Mouse (Mus musculus): Measurements from ENCODE around the gene Kif21b. TPM values are rescaled to one million over a fixed set of nuclear protein-coding genes. Genes with fewer than 3 reads are reported as not detected.

The Kif21b gene
- polyA plus RNA-seq (2016; fragmentation: Nextera tagmentation; extraction: Ambion mirVana) = 10.6 and 11.4 TPM in 2 replicates

DNA sequence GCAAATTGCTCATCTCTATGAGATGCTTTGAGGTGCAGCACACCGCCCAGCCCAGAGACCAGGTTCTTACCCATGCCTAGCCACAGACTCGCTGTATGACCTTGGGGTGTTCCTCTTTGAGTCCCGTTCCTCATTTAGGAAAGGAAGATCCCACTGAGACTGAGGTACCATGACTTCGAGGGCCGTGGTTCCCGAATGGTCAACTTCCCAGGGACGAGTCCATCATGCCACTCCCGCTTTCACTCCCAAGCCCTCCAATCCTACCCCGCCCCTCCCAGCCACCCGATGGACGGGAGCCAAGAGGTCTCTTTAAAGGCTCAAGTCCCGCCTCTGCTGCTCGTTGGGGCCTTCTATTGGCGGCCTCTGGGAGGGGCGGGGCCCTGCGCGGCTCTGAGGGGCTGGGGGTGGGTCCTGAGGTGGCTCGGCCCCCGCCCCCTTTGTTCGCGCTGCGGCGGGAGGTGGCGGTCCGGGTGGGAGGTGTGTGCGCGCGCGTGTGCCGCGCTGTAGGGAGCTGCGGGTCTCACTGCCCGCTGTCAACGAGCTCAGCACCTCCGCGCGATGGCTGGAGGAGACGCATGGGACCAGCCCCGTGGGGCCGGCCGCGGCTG is at the start of gene Kif21b:
Kif21b (plus strand) TSS at position 439 of the 608 bp plus-strand sequence.
- peak within 1 kb of the TSS; percentile 88 for H3K4me2 ChIP-seq
- H3K27ac ChIP-seq = peak within 1 kb of the TSS; percentile 77
- 2% methylated on average over 42 of the region's 42 CpGs for WGBS
- peak within 1 kb of the TSS; percentile 82 for H3K9ac ChIP-seq (replicated peaks)
- no peaks in the 10 kb centered on the region for H3K36me3 ChIP-seq
- no peaks in the 10 kb centered on the region for H3K27me3 ChIP-seq
- no peaks in the 10 kb centered on the region for H3K9me3 ChIP-seq
- ATAC-seq (ENCODE audit: insufficient number of reproducible peaks, insufficient read depth, low FRiP score, low TSS enrichment, low read depth) = peak; percentile 85
- peaks cover 77% of the 10 kb centered on the region for H3K4me1 ChIP-seq (replicated peaks)
- peak within 1 kb of the TSS; percentile 88 for H3K4me3 ChIP-seq (replicated peaks)

DNA sequence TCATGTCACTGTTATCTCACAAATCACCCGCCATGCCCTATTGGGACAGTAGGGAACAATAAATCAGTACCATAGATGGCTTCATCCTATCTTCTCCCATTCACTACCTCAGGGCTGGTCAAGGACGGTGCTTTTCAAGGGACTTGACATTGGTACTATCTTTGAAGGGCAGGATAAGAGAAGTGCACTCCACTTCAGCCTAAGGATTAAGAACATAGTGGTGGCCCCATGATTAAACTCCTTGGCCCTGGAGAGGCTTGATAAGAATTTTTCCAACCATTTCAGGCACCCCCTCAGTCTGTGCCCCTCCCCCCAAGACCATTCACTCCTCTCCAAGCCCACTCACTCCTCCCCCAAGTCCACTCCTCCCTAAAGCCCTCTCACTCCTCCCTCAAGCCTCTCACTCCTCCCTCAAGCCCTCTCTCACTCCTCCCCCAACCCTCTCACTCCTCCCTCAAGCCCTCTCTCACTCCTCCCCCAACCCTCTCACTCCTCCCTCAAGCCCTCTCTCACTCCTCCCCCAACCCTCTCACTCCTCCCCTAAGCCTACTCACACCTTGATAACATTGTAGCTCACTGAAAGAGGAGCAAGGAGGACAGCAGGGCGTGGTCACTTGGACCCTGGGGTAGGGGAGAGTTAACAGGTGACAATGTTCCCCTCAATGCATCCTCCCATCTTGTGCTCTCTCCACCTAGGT is 45.1 kb upstream of the Kif21b start:
- Histone ChIP-seq H3K4me2 (no peak overlapping the region), H3K9me3 (peaks cover 9% of the 10 kb centered on the region; the same call in 1 of the 2 replicates), H3K36me3 (no peaks in the 10 kb centered on the region), H3K9ac (replicated peaks) (no peak overlapping the region), H3K4me3 (replicated peaks) (no peak overlapping the region), H3K27me3 (no peaks in the 10 kb centered on the region), H3K4me1 (replicated peaks) (no peaks in the 10 kb centered on the region), H3K27ac (no peak overlapping the region)
- ATAC-seq (ENCODE audit: insufficient number of reproducible peaks, insufficient read depth, low FRiP score, low TSS enrichment, low read depth) = no peak
- WGBS = 84% methylated on average over 3 of the region's 3 CpGs

DNA sequence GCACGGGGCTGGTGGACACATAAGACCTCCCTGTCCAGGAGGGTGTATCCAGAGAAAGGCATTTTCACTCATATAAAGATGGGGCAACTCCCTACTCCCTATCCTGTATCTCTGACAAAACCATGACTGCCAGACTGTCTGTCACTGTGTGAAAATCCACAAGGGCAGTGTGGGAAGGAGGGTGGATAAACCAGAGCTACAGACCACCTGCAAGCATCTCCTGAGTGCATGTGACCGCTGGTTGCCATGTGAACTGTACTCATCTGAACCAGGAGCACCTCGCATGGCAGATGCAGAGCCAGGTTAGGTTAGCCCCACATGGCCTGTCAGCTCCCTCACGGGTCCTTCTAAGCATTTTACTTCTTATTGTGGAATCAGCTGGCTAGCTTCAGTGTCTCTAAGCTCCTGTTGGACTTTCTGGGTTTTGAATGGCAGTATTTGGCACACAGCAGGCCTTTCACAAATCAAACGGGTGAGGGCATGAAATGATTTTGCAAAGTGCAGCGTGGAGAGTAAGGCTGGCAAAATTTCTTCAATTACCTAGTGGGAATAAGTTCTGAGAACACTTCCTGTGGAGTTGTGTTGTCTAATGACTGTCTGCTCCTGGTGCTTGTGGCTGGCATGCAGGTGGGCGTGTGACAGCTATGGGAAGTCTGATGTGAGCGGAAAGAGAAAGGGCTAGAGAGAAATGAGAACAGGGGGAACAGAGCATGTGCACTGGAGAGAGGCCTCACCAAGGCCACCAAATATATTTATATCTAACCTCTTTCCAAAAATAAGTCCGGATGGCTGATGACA is 41.6 kb upstream of the Kif21b start:
- no peak for ATAC-seq (ENCODE audit: insufficient number of reproducible peaks, insufficient read depth, low FRiP score, low TSS enrichment, low read depth)
- Histone ChIP-seq H3K4me3 (replicated peaks) (no peak overlapping the region), H3K27me3 (no peaks in the 10 kb centered on the region), H3K4me1 (replicated peaks) (no peaks in the 10 kb centered on the region), H3K9me3 (no peaks in the 10 kb centered on the region), H3K9ac (replicated peaks) (no peak overlapping the region), H3K4me2 (no peak overlapping the region), H3K36me3 (no peaks in the 10 kb centered on the region), H3K27ac (no peak overlapping the region)
- 78% methylated on average over 9 of the region's 9 CpGs for WGBS

DNA sequence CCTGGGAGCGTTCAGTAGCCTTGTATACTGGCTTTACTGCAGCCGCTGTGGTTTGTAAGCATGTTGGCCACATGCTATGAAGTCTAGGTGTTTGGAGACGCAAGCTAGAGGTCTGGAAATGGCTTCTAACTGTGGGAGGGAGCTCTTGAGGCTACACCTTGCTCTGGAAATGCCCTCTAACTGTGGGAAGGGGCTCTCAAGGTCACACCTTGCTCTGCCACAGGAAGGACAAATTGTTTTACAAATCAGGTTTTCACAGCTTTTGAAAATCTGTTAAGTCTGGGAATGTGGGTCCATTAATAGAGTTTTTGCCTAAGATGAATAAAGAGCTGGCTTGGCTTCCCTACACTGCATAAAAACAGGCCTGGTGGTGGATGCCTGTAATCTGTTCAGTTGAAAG is 37.5 kb upstream of the Kif21b start:
- WGBS = 61% methylated on average over 3 of the region's 3 CpGs
- no peaks in the 10 kb centered on the region for H3K9me3 ChIP-seq
- no peak overlapping the region for H3K27ac ChIP-seq
- H3K27me3 ChIP-seq = 0 out of 2 replicates have a peak, but pooled peaks cover 5% of the 10 kb centered on the region
- H3K4me2 ChIP-seq = no peak overlapping the region
- ATAC-seq (ENCODE audit: insufficient number of reproducible peaks, insufficient read depth, low FRiP score, low TSS enrichment, low read depth) = no peak
- no peak overlapping the region for H3K9ac ChIP-seq (replicated peaks)
- no peak overlapping the region for H3K4me3 ChIP-seq (replicated peaks)
- no peaks in the 10 kb centered on the region for H3K4me1 ChIP-seq (replicated peaks)
- no peaks in the 10 kb centered on the region for H3K36me3 ChIP-seq

DNA sequence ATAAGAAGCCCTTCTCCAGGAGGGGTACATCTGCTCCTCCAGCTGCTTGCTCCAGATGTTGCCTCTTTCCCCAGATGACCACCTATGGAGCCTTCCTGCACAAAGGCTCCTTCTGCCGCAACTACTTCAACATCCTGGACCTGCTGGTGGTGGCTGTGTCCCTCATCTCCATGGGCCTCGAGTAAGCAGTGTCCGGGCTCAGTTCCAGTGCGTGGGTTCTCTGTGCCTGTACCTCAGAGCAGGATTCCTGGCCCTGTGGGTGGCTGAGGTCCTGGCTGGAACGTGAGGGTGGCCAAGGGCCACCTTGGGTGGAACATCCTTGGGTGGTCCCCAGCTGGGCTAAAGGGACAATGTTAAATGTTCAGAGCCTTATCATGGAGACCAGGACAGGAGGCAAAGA is 36.4 kb upstream of the Kif21b start:
- Histone ChIP-seq H3K36me3 (no peaks in the 10 kb centered on the region), H3K27me3 (0 out of 2 replicates have a peak, but pooled peaks cover 5% of the 10 kb centered on the region), H3K9me3 (no peaks in the 10 kb centered on the region), H3K9ac (replicated peaks) (no peak overlapping the region), H3K4me1 (replicated peaks) (no peaks in the 10 kb centered on the region), H3K4me3 (replicated peaks) (no peak overlapping the region), H3K4me2 (no peak overlapping the region), H3K27ac (no peak overlapping the region)
- ATAC-seq (ENCODE audit: insufficient number of reproducible peaks, insufficient read depth, low FRiP score, low TSS enrichment, low read depth) = no peak
- 81% methylated on average over 5 of the region's 5 CpGs for WGBS

DNA sequence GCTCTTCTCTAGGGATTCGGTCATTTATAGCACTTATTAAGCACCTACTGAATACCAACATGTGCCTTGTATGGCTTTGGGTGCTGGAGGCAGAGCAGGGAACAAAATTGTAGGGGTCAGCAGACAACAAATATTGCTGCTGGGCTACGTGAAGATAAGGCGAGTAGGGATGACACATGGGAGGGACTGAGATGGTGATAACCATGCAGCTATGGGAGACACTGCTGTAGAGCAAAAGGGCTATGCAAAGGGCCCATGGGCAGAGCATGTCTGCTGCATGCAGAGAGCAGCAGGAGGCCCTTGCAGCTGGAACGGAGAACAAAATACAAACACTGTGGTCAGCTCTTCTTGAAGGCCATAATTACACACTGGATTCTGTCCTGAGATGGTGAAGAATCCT is 29.1 kb upstream of the Kif21b start:
- H3K36me3 ChIP-seq = no peaks in the 10 kb centered on the region
- H3K27ac ChIP-seq = no peak overlapping the region
- 79% methylated on average over 4 of the region's 4 CpGs for WGBS
- H3K27me3 ChIP-seq = no peaks in the 10 kb centered on the region
- H3K9me3 ChIP-seq = no peaks in the 10 kb centered on the region
- no peak overlapping the region for H3K4me2 ChIP-seq
- H3K4me3 ChIP-seq (replicated peaks) = no peak overlapping the region
- H3K9ac ChIP-seq (replicated peaks) = no peak overlapping the region
- no peak for ATAC-seq (ENCODE audit: insufficient number of reproducible peaks, insufficient read depth, low FRiP score, low TSS enrichment, low read depth)
- H3K4me1 ChIP-seq (replicated peaks) = 0 out of 2 replicates have a peak, but pooled peaks cover 4% of the 10 kb centered on the region

DNA sequence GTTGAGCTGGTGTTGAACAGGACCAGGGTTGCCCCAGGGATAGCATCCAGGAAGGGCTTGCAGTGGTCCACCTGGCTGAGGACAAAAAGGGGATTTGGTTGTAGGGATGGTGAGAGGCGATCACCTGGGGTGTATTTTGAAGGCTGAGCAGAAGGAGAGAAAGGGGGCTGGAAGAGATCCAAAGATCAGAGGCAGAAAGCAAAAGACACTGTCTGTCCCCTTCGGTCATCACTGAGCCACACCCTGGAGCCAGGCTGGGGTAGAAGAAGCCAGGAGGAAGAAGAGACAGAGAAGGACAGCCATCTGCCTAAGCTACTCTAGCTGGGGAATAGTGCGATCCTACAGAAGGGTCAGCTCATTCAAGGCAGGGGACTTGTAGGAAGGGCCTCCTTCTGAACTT is 28.6 kb upstream of the Kif21b start:
- WGBS = 69% methylated on average over 3 of the region's 3 CpGs
- H3K4me1 ChIP-seq (replicated peaks) = 0 out of 2 replicates have a peak, but pooled peaks cover 4% of the 10 kb centered on the region
- H3K36me3 ChIP-seq = no peaks in the 10 kb centered on the region
- no peak overlapping the region for H3K4me2 ChIP-seq
- H3K9ac ChIP-seq (replicated peaks) = no peak overlapping the region
- no peak overlapping the region for H3K4me3 ChIP-seq (replicated peaks)
- H3K27me3 ChIP-seq = no peaks in the 10 kb centered on the region
- H3K9me3 ChIP-seq = no peaks in the 10 kb centered on the region
- H3K27ac ChIP-seq = no peak overlapping the region
- ATAC-seq (ENCODE audit: insufficient number of reproducible peaks, insufficient read depth, low FRiP score, low TSS enrichment, low read depth) = no peak

DNA sequence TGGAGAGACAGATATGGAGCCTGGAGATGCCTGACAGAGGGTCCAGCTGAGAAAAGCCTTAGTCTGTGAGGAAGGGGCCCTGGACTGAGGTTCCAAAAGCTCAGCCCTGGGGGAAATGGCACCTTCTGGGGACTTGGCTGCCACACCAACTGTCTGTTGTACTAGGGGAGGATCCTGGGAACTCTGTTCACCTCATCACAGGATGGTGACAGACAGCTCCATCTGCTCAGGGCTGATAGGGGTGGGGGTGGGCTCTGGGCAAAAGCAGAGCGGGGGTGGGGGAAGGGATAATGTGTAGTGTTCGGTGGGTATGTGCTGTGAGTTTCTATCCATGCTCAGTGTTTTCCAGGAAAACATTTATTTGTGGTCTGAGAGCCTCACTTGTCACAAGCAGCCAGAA is 28.2 kb upstream of the Kif21b start:
- Histone ChIP-seq H3K4me3 (replicated peaks) (no peak overlapping the region), H3K4me1 (replicated peaks) (0 out of 2 replicates have a peak, but pooled peaks cover 4% of the 10 kb centered on the region), H3K9ac (replicated peaks) (no peak overlapping the region), H3K36me3 (no peaks in the 10 kb centered on the region), H3K9me3 (no peaks in the 10 kb centered on the region), H3K27me3 (no peaks in the 10 kb centered on the region), H3K4me2 (no peak overlapping the region), H3K27ac (no peak overlapping the region)
- no peak for ATAC-seq (ENCODE audit: insufficient number of reproducible peaks, insufficient read depth, low FRiP score, low TSS enrichment, low read depth)
- 73% methylated on average over 2 of the region's 2 CpGs for WGBS

DNA sequence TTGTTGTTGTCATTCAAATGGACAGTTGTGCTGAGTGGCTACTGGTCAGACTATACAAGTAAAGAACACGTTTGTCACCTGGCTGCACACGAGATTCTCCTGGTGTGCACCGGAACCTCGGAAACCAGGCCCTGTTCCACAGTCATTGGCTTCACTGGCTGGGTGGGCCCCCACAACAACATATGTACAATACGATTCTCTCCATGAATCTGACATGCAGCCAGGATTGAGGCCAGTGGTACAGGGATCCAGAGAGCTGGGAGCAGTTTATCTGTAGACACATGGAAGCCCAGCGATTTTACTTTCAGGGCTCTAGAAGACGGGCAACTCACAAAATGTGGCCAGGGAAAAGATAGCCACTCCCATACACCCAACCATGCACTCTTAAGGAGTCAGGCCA is 27.5 kb upstream of the Kif21b start:
- Histone ChIP-seq H3K36me3 (no peaks in the 10 kb centered on the region), H3K9me3 (no peaks in the 10 kb centered on the region), H3K4me1 (replicated peaks) (0 out of 2 replicates have a peak, but pooled peaks cover 4% of the 10 kb centered on the region), H3K27ac (no peak overlapping the region), H3K4me3 (replicated peaks) (no peak overlapping the region), H3K9ac (replicated peaks) (no peak overlapping the region), H3K27me3 (no peaks in the 10 kb centered on the region), H3K4me2 (no peak overlapping the region)
- ATAC-seq (ENCODE audit: insufficient number of reproducible peaks, insufficient read depth, low FRiP score, low TSS enrichment, low read depth) = no peak
- WGBS = 87% methylated on average over 7 of the region's 7 CpGs

DNA sequence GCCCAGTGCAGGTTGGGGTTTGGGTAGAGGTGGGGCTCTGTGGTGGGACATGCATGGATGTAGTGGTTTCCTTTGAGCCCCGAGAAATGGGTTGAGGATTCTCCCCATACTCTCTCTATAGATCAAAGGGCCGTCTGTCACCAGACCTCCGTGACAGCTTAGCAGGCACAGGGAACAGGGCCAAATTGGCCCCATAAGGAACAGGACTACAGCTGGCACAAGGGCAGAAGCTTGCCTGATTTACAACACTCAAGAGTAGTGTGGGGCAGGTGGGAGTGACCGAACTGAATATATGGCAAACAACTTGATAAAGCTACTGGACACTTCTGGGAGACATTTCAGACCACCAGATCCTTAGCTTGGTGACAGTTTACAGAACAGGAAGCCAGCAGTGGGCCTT is 26.4 kb upstream of the Kif21b start:
- Histone ChIP-seq H3K4me2 (no peak overlapping the region), H3K27me3 (no peaks in the 10 kb centered on the region), H3K9ac (replicated peaks) (no peak overlapping the region), H3K4me3 (replicated peaks) (no peak overlapping the region), H3K36me3 (no peaks in the 10 kb centered on the region), H3K4me1 (replicated peaks) (0 out of 2 replicates have a peak, but pooled peaks cover 4% of the 10 kb centered on the region), H3K9me3 (no peaks in the 10 kb centered on the region), H3K27ac (no peak overlapping the region)
- ATAC-seq (ENCODE audit: insufficient number of reproducible peaks, insufficient read depth, low FRiP score, low TSS enrichment, low read depth) = no peak
- WGBS = 24% methylated on average over 4 of the region's 4 CpGs

DNA sequence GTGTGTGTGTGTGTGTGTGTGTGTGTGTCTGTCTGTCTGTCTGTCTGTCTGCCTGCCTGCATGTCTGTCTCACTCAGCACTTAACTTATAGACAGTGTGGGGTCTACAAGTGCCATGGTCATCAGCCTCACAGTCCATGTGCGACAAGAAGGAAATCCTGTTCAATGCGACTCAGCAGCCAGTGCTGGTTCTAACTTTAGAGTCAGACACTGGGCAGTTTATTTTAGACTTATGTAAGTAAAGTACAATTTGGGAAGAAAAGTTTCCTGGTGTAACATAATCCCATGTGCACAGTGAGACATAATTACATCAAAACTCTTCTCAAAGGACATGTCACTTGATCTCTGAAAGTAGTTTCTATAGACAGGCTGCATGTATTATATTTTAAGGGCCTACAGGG is 21.7 kb upstream of the Kif21b start:
- Histone ChIP-seq H3K4me3 (replicated peaks) (no peak overlapping the region), H3K27me3 (no peaks in the 10 kb centered on the region), H3K27ac (no peak overlapping the region), H3K36me3 (no peaks in the 10 kb centered on the region), H3K9ac (replicated peaks) (no peak overlapping the region), H3K9me3 (no peaks in the 10 kb centered on the region), H3K4me1 (replicated peaks) (0 out of 2 replicates have a peak, but pooled peaks cover 3% of the 10 kb centered on the region), H3K4me2 (no peak overlapping the region)
- no peak for ATAC-seq (ENCODE audit: insufficient number of reproducible peaks, insufficient read depth, low FRiP score, low TSS enrichment, low read depth)
- 88% methylated on average over 2 of the region's 2 CpGs for WGBS
